Mouse (Mus musculus) lung, postnatal 25 days (tissue): ENCODE measurements around the gene Cmtm2b.
"Not testable (repeated sequence)": the region's sequence is repeated elsewhere in the genome, so short reads cannot be mapped to it uniquely, and the experiment has no call there.

Experiments used
- DNase-seq: peaks from one replicate; pipeline ENCODE4 v3.0.0; 2022; ENCODE audit warnings: low spot score

Cmtm2b gene

DNA sequence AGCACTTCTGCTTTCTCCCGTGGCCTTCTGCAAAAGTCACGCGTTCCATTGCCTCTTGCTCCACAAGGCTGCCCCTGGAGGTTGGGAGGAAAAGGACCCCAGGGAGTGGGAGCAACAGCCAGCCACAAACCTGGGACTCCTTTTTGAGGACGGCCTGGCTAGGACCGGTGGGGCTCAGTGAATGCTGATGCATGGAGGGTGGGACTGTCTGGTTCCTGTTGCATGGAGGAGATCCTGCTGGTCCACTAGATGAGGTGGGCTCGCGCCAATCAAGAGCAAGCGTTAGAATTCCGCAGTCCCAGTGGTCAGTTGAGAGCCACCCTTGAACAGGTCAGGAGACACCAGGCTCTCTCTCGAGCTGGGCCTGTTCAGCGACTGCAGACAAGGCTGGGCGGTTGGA, at the start of gene Cmtm2b:
Gene Cmtm2b, plus strand, starts transcription at position 301 of the 400 bp plus-strand sequence.
- not testable (repeated sequence) for DNase-seq

DNA sequence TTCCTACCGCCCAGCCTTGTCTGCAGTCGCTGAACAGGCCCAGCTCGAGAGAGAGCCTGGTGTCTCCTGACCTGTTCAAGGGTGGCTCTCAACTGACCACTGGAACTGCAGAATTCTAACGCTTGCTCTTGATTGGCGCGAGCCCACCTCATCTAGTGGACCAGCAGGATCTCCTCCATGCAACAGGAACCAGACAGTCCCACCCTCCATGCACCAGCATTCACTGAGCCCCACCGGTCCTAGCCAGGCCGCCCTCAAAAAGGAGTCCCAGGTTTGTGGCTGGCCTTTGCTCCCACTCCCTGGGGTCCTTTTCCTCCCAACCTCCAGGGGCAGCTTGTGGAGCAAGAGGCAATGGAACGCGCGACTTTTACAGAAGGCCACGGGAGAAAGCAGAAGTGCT, 28.9 kb upstream of the Cmtm2b start, which contains the start of gene Cmtm2a:
Gene Cmtm2a, minus strand, starts transcription at position 101 of the 400 bp plus-strand sequence.
- not testable (repeated sequence) for DNase-seq

DNA sequence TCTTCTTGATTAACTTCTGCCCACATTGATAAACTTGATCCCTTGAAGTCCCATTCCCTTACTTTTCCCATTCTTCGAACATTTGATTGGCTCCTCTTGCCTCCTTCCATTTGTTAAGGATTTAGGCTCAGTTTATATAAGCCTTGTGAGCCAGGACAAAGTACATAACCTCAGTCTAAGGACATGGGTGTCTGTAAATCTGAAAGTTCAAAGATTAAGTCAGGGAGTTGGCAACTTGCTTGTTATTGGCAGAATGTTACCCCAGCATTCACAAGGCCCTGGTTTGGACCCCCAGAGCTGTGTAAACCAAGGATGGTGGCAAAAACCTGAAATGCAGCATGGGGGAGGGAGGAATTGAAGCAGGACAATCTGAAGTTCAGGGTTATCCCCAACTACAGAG, 27.6 kb upstream of the Cmtm2b start:
- DNase-seq, result no peak

DNA sequence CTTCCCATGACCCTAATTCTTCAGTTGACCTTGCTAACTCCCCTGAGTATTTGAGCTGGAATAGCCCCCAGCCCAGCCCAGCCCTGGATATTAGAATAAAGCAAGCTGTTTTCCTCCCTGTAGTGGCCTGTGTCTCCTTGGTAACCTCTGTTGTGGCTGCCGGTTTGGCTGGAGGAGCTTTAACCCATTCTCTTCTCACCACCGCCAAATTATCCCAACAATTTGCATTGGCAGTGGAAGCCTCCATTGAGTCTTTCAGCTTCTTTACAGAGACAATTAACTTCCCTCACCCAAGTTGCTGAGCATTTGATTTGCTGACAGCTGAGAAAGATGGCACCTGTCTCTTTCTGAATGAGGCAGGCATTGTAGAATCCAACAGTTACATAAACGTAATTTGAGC, 20.5 kb upstream of the Cmtm2b start:
- not testable (repeated sequence) for DNase-seq

DNA sequence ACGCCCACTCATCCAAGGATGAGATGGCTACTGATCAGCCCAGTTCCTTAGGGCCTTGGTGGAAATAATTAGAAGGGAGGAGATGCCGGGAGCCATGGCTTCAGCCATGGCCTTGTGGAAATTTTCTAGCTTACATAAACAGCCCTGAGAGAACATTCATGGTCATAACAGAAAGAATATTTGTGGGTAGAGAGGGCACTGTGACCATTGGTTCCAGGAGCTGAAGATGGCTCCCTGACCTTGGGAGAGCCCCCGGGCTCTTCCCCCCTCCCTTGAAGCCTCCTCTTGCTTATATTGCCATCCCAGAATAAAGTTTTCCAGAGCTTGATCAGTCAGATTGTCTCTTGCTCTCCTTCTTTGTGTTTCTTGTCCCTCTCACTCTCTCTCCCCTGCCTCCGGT, 19.5 kb upstream of the Cmtm2b start:
- not testable (repeated sequence) for DNase-seq

DNA sequence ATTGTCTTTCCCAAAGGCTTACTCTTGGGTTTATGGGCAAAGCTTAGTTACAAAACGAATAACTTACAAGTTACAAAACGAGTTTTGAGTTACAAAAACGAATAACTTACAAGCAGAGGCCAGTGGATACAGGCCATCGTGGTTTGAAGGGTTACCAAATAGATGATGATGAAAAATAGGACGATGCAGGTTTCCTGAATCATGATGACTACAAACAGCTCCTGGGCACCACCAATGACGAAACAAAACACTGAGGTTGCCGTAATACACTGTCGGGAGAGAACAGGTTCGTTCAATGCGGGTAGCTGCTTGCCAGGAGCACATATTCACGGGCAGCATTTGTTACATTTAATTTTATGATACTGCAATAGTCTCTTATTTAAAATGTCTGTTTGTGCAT, 17.1 kb upstream of the Cmtm2b start:
- DNase-seq, result no peak

DNA sequence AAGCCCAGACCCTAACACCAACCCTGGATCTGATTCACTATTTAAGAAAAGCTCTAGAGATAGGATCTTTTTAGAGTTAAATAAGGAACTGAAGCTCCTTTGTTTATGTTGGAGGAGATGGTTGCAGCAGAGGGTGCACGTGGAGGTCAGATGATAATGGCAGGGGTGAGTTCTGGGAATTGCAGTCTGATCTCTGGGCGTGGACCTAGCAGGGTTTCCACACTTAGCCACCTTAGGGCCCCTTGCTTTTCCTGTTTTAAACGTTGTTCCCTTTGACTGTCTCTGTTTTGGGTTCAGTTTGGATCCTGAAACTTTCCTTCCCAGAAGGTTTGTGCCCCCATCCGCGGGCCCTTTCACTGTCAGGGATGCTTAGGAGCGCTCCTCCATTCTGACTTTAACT, 13.7 kb upstream of the Cmtm2b start:
- not testable (repeated sequence) for DNase-seq

DNA sequence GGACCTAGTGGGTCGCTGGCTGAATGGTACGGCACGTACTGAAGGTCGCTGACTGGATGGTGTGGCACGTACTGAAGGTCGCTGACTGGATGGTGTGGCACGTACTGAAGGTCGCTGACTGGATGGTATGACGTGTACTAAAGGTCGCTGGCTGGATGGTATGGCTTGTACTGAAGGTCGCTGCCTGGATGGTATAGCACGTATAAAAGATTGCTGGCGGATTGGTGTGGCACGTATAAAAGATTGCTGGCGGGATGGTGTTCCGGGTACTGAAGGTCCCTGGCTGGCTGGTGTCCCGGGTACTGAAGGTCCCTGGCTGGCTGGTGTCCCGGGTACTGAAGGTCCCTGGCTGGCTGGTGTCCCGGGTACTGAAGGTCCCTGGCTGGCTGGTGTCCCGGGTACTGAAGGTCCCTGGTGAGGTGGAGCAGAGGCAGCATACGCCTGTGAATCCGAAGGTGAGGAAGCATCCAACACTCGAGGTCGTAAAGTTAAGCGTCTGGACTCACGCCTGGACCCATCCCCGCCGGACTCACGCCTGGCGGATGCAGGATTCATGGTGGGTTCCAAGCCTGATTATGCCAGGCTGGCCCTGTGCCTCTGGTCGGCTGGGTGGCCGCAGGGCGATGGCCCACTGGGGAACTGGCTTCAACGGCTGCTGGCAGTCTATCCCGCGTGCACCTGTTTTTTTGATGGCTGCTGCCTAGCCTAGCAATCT, 12.4 kb upstream of the Cmtm2b start, which contains the start of the genes Gm45711 and Cmtm1:
Gene Gm45711, minus strand, starts transcription at position 641 of the 715 bp plus-strand sequence.
Gene Cmtm1, minus strand, starts transcription at position 705 of the 715 bp plus-strand sequence.
- DNase-seq, result not testable (repeated sequence)

DNA sequence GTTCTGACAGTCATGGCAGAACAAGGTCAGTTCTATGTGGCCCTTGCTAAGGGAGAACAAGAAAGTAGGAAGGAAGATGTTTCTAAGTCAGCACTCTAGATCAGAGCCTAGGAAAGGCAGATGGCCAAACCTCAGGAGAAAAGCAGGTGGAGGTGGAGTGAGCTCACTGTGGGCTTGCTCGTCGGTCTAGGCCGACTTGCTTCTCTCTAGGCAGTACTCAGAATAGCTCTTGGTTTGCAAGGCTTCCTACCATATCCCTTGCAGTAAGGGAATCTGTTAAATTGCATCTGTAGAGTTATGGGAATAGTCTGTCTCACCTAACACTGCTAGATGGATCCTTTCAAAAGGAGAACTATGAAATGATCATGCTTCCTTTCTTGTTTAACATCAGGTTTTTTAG, 10.0 kb upstream of the Cmtm2b start:
- DNase-seq, result not testable (repeated sequence)

DNA sequence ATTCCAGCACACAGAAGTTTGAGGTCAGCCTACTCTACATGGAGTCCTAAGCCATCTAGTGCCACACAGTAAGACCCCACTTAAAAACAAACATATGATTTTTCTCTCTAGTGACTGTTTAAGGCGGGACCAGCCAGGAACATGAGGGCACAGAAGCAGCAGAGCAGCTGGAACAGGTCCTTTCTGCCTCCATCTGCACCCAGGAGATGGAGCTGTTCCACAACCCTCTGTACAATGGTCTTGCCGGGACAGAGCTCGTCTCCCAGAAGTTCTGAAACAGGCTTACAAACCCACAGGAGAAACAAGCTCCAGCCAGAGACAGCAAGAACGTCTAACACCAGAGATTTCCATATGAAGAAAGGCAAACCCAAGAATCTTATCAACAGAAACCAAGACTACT, 8.7 kb upstream of the Cmtm2b start:
- DNase-seq, result peak; percentile 32

DNA sequence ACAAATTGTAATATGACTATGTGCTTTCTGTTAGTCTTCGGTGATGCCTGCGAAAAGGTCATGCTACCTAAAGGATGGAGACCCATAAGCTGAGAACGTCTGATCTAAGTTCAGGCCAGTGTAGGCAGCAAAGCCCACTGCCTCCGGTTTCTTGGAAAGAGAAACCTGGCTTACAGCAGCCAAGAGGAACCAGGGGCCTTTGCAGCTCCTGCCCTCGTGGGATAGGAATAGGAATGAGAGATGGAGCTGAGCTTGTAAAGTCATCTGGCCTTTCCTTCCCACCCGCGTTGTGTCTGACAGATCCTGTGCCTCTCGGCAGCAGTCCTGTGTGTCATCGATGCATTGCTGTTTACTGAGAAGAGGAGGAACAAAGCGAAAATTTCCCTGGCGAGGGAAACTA, 763 bp upstream of the Cmtm2b start, which contains the start of gene Gm11020:
Gene Gm11020, plus strand, starts transcription at position 301 of the 400 bp plus-strand sequence.
- DNase-seq, result not testable (repeated sequence)

DNA sequence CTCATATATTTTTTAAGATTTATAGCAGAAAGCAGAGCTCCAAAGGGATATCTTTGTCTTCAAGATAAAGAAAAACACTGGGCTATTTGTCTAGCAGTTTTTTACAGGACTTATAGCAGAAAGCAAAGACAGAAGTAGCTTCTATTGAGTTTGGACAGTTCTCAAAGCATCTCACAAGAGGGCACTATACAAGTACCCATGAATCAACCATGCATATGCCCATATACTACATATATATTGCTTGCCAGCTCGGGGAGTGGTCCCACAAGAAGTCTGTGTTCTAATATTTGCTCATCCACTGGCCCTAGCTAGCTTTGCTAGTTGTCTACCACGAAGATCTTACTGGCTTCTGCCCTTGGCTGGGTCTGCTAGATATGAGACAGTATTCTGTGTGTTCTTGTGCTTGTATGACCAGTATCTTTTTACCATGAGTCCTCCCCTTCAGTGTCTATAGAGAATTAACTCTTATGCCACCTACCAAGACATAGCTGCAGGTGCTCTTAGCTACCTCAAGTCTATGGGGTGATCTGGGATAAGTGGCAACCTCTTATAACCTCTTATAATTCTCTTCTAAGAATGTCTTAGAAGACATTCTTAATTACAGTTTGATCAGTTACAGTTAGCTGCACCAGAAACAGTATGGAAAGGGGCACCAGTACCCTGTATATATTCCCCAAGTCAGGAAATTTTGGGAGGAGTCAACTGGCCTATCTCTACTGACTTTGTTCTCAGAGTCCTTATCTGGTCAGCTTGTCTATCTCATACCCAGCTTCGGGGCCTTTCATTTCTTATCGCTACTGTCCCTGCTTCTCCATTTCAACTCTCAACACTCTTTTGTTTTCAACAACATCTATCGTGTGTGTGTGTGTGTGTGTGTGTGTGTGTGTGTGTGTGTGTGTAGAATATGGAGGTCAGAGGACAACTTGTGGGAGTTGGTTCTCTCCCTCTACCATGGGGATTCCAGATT, 10.9 kb downstream of the Cmtm2b start:
- DNase-seq, result no peak

DNA sequence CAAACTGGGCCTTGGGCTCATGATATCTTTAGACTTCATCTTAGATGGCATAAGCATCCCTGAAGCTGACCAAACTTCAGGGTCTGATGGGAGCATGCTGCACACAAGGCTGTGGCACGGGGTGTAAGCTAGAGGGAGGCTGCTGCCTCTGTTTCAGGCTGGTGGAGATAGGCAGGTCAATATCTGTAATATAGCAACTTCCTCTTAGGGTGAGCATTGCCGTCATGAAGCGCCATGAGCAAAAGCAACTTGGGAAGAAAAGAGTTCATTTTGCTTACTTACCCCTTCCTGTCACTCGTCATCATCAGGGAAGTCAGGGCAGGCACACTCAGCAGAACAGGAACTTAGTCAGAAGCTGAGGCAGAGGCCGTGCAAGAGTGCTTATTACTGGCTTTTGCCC, 11.8 kb downstream of the Cmtm2b start:
- DNase-seq, result peak; percentile 24

DNA sequence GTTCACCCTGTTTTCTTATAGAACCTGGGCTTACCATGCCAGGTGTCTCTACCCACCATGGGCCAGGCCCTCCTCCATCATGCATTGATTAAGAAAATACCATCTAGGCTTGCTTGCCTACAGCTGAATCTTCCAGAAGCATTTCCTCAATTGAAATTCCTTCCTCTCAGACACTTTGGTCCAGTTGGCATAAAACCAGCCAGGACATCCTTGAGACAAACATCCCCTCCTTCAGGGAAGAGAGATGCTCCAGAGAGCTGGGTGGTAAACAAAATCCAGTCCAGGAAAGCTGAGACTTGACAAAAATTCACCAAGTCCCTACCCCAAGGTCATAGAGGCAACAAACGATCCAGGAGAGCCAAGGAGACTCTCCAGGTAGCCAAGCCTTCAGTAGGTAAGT, 12.2 kb downstream of the Cmtm2b start:
- DNase-seq, result peak; percentile 34

DNA sequence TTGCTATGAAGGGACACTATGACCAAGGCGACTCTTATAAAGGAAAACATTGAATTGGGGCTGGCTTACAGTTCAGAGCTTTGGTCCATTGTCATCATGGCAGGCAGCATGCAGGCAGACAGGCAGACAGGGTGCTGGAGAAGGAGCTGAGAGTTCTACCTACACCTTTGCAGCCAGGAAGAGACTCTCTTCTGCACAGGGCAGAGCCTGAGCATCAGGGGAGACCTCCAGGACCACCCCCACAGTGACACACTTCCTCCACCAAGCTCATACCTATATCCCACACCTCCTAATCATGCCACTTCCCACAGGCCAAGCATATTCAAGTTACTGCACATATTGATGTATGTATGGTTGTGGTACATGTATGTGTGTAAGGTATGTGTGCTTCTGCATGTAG, 14.8 kb downstream of the Cmtm2b start:
- DNase-seq, result no peak

DNA sequence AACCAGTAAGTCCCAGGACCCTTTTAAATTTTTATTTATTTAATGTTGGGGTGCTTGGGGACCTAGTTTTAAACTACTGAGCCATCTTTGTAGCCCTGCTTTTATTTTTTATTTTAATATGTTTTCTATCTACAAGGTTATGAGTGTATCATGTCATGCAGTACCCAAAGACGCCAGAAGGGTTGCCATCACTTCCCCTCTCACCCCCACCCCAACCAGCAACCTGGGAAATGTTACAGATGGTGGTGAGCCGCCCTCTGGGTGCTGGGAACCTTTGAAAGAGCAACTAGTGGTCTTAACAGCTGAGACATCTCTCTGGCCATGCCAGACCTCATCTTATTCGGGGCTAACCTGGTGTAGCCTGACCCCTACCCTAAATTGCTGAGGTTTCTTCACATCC, 15.9 kb downstream of the Cmtm2b start:
- DNase-seq, result no peak

DNA sequence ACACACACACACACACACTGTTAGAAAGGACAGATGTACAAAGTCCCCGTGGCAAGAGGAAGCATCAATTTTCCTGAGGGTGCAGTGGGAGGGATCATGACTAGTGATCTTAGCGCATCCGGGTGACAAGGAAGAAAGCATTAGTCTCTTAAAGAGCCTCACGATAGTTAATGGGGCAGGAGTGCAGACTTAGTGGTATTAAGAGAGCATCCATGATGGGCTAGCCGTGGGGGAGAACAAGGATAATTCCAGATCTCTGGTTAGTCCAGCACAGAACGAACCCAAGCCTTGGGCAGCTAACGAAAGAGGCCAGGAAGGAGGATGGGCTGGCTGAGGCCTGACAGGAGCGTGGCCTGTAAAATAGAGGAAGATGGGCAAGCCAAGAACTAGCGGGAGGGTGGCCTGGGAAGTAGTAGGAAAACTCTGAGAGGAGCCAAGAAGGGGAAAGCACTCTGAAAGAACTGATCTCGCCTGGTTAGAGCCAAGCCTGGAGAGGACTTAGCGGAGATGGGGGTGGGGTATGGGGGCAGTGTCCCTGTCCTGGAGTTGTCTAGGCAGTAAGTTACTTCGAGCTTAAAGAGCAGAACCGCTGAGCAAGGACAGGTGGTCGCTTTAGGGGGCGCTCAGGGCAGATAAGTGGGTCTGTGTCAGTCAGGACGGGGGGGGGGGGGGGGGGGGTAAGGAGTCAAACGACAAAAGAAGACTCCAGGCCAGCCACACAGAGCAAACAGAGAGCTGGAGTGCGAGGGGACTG, 17.4 kb downstream of the Cmtm2b start, which contains the start of gene Cmtm3:
Gene Cmtm3, plus strand, starts transcription at position 182 of the 754 bp plus-strand sequence.
- no peak for DNase-seq

DNA sequence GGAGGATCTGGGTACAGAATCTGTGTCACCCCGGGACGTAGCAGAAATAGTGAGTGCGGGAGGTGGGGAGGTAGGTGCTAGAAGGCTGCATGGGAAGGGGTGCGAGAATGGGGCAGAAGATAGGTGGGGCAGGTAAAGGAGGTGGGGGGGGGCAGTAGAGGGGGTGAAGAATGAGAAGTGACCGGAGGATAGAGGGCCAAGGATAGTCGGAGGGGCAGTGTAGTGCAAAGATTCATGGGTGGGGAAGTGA, 17.9 kb downstream of the Cmtm2b start:
- DNase-seq, result no peak

DNA sequence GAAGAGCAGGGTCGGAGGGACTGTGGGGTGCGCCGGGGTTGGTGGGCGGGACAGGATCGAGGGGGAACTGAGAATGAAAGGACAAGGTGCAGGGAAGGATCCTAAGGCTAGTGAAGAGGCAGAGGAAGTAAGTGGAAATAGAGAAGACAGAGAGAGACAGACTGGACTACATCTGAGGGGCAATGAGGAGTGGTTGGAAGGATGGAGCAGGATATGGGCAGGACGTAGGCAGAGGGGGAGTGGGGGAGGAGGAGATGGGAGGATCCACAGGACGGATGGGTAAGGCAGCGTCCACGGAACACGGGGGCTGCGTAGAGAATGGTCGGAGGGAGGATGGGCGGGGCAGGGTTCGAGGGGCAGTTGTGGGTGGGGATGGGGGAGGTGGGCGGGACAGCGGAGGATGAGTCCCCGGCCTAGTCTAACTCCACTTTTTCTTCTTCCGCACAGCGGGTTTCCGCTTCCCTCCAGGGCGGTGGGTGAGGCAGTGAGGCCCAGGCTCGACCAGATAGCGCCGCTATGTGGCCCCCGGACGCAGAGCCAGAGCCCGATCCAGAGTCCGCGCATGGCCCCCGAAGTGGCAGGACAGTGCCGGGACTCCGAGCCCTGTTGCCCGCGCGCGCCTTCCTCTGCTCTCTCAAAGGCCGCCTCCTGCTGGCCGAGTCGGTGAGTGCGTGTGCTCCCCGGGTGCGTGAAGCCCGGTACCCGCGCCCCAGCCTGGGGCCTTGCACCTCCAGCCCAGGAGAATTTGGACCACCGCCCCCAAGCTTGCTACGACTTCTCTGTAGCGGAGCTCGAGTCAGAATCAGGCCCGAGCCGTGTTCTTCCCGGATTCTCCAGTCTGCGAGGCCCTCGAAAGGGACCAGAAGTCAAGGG, 18.4 kb downstream of the Cmtm2b start:
- DNase-seq, result peak; percentile 82

DNA sequence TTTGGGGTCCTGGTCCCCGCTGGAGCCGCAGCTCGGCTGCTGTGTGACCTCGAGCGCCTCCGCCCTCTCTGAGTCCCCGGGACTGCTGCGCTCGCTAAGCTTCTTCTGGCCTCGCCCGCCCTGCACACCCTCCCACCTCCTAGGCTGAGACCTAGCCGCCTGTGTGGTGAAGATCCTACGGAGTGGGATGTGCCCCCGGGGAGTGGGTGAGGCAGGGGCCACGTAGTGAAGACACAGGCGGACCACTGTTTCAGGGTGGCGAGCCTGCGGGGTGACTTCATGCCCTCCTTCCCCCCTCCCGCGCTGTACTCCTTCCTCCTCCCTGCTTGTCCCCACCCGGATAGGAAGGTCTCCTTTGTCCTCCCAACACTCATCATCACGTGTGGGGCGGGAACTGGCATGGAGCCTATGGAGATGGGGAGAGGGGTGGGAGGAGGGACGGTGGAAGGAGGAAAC, 19.1 kb downstream of the Cmtm2b start:
- DNase-seq, result peak; percentile 79

DNA sequence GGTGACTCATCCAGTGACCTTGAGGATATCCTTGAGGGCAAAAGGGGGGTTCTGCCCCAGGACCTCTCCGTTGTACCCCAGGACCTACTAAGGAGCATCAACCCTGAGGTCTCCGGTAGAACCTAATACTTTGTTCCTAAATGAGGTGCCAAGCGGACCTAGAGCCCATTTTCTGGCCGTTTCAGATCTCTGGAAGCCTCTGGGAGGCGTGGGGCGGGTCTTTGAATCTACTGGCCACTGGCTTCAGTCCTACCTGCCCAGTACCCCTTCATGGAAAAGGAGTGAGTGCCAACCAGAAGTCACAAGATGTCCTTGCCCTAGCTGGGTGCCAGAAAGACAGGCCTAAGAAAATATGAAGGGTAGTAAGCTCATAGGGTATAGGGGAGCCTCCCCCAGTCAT, 19.6 kb downstream of the Cmtm2b start:
- no peak for DNase-seq
